Mouse (Mus musculus) neural tube, embryonic 14.5 days (tissue): Measurements from ENCODE around the gene Rag1. TPM values are rescaled to one million over a fixed set of nuclear protein-coding genes. Genes with fewer than 3 reads are reported as not detected.

ENCODE experiments used
- ATAC-seq: fragments of 200-750 bp; cut with Nextera tagmentation; 2 replicates; pipeline ENCODE4 v1.8.0; 2017; ENCODE audit warnings: low read depth, mild to moderate bottlenecking, moderate TSS enrichment, moderate library complexity
- H3K27ac ChIP-seq: fragments of 300-500 bp; sonication (generic); 2 replicates; pipeline ENCODE4 v1.5.1; 2014; ENCODE audit warnings: low read depth, mild to moderate bottlenecking, control low read depth, low read length, moderate library complexity, mixed read lengths
- H3K27me3 ChIP-seq: fragments of 300-500 bp; sonication (generic); 2 replicates; pipeline ENCODE4 v1.6.1; 2014; ENCODE audit warnings: low read length; ENCODE audit not compliant: control insufficient read depth, insufficient read depth
- H3K36me3 ChIP-seq: fragments of 300-500 bp; sonication (generic); 2 replicates; pipeline ENCODE4 v1.6.1; 2014; ENCODE audit warnings: low read length, mixed read lengths; ENCODE audit not compliant: control insufficient read depth, insufficient read depth
- H3K4me1 ChIP-seq: fragments of 300-500 bp; sonication (generic); 2 replicates; pipeline ENCODE4 v1.6.1; 2014; ENCODE audit warnings: low read length; ENCODE audit not compliant: control insufficient read depth, insufficient read depth
- H3K4me2 ChIP-seq: fragments of 300-500 bp; sonication (generic); 2 replicates; pipeline ENCODE4 v1.6.1; 2014; ENCODE audit warnings: mild to moderate bottlenecking, low read depth, low read length, control low read depth
- H3K4me3 ChIP-seq: fragments of 300-500 bp; sonication (generic); 2 replicates; pipeline ENCODE4 v1.5.1; 2014; ENCODE audit warnings: low read depth, low read length, control low read depth, mixed read lengths
- H3K9ac ChIP-seq: fragments of 300-500 bp; sonication (generic); replicated peaks from 2 replicates; pipeline ENCODE4 v1.6.1; 2014; ENCODE audit warnings: low read depth, mild to moderate bottlenecking, control low read depth, low read length, mixed read lengths
- H3K9me3 ChIP-seq: fragments of 300-500 bp; sonication (generic); 2 replicates; pipeline ENCODE4 v1.6.1; 2016; ENCODE audit warnings: low read length; ENCODE audit not compliant: control insufficient read depth
- WGBS: fragments of 180-500 bp; shearing (Covaris S2); extraction: QIAGEN DNeasy Blood & Tissue Kit; methylation state at CpG from one replicate; pipeline ENCODE4 v1.1.7; 2014; 5-methylcytosine and 5-hydroxymethylcytosine counted together
- polyA plus RNA-seq: library from polyadenylated mRNA; unstranded; fragments of >200 nt; fragmentation: Nextera tagmentation; extraction: Ambion mirVana; gene quantifications from 2 replicates; pipeline ENCODE4 v1.2.1, GENCODE M21; 2014

Gene Rag1
- polyA plus RNA-seq, 1 experiment from 2014 or later: 0.05 TPM

DNA sequence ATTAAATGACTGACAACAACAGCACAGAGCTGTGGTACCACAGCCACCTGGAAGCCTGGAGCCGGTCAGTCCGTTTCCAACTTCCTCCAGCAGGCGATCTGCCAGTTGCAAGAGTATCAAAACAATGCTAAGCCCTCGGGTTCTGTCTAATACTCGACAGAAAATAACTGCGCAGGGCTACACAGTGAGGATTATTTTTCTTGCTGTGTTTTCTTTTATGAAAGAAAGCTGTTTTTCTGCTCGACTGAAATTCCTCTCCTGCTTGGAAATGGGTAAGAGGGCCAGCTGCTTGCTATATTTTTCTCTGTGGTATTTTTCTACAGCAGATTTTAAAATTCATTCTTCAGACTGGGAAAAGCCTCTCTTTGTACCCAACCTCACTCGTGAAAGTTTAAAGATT lies 48.6 kb downstream of the Rag1 start:
- ATAC-seq: no peak
- Histone ChIP-seq H3K27me3 (no peaks in the 10 kb centered on the region), H3K9ac (no peak overlapping the region), H3K36me3 (no peaks in the 10 kb centered on the region), H3K9me3 (no peaks in the 10 kb centered on the region; the same call in 1 of the 2 replicates), H3K4me2 (no peak overlapping the region), H3K27ac (no peak overlapping the region), H3K4me3 (no peak overlapping the region), H3K4me1 (peaks cover 16% of the 10 kb centered on the region; the same call in 1 of the 2 replicates)
- 32% methylated on average over 8 of the region's 8 CpGs for WGBS

DNA sequence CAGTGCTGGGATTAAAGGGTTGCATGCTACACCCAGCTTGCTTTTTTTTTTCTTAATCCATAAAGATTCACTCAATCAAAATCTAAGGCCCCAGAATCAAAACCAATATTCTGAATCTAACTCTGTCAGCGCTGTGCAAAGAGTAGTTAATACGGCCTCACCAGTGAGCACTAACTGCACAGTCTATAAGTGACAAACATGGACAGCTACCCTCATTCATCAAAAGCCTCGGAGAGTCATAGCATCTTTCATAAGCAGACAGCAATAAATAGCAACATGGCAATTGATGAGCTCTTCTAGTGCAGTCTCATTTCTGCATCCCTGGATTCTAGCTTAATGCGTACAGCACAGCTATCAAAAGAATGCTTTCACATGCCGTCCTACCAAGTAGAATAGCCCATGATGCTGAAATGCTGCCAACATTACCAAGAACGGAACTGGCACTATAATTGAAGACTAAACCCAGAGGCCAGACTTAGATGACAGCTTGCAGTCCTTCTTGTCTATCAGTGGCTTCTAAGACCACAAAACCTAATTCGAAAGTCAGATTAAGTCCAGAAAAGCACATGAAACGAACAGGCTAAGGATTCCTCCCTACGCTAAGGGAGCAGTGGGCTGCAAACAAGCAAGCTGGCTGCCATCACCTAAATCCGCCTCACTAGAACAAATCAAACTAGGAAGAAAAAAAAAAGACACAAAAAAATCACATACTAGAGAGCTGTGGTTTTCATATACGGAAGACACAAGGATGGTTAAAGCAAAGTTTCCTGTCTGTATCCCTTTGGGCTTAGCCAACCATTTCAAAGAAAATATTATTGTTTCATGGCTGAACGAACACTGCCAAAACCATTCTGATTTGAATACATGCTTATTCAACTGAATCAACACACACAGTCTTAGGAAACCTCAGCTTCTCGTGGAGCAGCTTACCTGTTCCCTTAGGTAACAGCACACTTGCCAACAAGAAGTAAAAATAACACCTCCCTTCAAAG lies 50.8 kb downstream of the Rag1 start:
- Histone ChIP-seq H3K4me3 (no peak overlapping the region), H3K9ac (no peak overlapping the region), H3K9me3 (no peaks in the 10 kb centered on the region; the same call in 1 of the 2 replicates)

DNA sequence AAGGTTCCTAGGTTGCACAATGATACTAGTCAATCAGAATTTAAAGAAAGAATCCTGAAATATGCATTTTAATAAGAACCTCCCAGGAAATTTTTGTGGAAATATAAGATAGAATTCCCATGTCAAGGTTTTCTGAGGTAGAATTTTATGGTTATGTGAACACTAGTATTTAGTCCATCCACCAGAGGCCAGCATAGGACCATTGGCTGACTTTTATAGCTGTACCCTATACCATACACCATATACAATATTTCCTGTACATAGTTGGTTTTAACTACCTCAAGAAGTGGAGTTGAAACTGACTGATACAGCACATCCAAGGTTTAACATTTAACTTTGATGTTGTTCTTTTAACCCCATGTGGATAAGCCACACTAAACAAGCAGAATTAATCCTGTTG lies 52.1 kb downstream of the Rag1 start:
- Histone ChIP-seq H3K36me3 (no peaks in the 10 kb centered on the region), H3K4me1 (peaks cover 29% of the 10 kb centered on the region), H3K27ac (no peak overlapping the region), H3K27me3 (no peaks in the 10 kb centered on the region), H3K4me2 (no peak overlapping the region), H3K9me3 (no peaks in the 10 kb centered on the region), H3K9ac (no peak overlapping the region), H3K4me3 (no peak overlapping the region)
- ATAC-seq: no peak

More for the DNA sequence above, 50.8 kb downstream of the Rag1 start:
- 46% methylated on average over 13 of the region's 13 CpGs for WGBS
- H3K36me3 ChIP-seq: no peaks in the 10 kb centered on the region
- peak; percentile 46; the same call in 1 of the 2 replicates for ATAC-seq
- H3K27me3 ChIP-seq: no peaks in the 10 kb centered on the region
- peak overlapping the region; percentile 6; the same call in 1 of the 2 replicates for H3K4me2 ChIP-seq
- peaks cover 16% of the 10 kb centered on the region for H3K4me1 ChIP-seq
- H3K27ac ChIP-seq: no peak overlapping the region; the same call in 1 of the 2 replicates

DNA sequence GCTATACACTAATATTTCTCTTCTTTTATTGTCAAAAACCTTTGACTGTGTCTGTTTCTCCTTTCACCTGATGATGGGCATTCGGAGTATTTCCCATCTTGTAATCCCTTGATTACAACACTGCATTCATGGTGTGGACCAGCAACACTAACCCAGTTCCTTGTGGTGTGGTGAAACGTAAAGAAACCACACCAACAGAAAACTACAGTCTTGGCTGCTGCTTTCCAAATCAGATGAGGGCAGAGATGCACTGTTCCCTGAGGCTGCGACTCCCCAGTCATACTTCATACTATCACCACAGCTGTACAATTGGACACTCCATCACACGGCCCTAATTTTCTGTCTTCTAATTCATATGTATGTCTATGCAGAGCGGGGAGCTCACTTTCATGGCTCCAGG lies 54.6 kb downstream of the Rag1 start:
- Histone ChIP-seq H3K4me2 (no peak overlapping the region), H3K4me3 (no peak overlapping the region), H3K27ac (no peak overlapping the region), H3K9me3 (no peaks in the 10 kb centered on the region), H3K27me3 (no peaks in the 10 kb centered on the region), H3K9ac (no peak overlapping the region), H3K36me3 (no peaks in the 10 kb centered on the region), H3K4me1 (peaks cover 37% of the 10 kb centered on the region)
- no peak for ATAC-seq
- 67% methylated on average over 5 of the region's 5 CpGs for WGBS

DNA sequence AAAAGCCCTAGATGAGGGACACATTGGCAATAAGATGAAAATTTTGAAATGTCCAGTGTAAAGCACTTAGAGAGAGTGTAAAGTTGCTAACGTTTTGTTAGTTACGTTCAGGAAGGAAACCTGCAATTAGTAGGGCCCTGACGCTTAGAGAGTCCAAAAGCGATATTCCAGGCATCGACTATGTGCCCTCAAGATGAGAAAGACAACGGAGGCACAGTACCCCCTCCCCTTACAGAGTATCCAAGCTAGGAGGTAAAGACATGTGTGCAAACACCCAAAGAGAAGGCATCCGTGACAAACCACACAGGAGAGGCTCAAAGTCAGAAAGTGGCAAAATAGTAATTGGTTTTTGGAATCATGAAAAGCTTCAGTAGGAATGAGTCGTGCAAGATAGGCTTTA lies 56.4 kb downstream of the Rag1 start:
- no peaks in the 10 kb centered on the region for H3K9me3 ChIP-seq
- no peak overlapping the region for H3K4me2 ChIP-seq
- 21% methylated on average over 8 of the region's 8 CpGs for WGBS
- H3K36me3 ChIP-seq: no peaks in the 10 kb centered on the region
- no peak overlapping the region for H3K9ac ChIP-seq
- ATAC-seq: peak; percentile 29
- H3K27me3 ChIP-seq: no peaks in the 10 kb centered on the region
- no peak overlapping the region for H3K4me3 ChIP-seq
- peak overlapping the region; percentile 60 for H3K27ac ChIP-seq
- peaks cover 26% of the 10 kb centered on the region for H3K4me1 ChIP-seq

DNA sequence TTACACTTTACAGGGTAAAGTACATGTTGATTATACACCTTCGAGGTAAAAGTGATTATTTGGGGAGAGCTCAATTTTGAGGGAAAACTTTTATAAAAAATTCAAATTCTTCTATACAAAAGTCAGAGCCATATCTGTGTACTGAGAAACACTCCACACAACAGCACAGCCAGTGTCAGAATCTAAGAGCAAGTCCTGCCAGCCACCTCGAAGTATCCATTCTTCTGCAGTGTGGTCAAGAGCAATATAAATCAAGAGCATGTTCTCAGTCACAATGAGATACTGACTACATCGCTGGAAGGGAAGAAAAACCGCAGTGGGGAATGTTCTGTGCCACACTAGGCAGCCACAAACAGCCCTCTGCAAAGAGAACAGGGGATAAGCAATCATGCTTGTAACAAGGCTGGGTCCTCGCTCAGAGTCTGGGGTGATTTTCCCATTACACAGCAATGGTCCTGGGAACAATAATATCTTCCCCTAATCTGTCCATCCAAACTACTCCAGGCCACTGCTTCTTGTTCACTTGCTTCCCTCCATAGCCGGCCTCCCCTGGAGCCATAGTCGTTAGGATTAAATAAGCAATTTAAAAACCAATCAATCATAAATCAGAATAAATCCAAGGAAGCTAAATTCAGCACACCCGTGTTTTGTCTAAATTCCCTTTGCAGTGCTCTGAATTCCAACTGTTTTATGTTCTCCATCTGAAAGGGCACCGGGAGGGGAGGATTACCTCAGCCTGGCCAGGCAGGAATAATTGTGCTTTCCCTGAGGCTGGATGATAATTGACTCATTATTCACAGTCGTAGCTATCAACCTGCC lies 57.1 kb downstream of the Rag1 start:
- WGBS: 8% methylated on average over 10 of the region's 10 CpGs
- no peaks in the 10 kb centered on the region for H3K27me3 ChIP-seq
- no peaks in the 10 kb centered on the region for H3K9me3 ChIP-seq
- peak overlapping the region; percentile 56; the same call in 1 of the 2 replicates for H3K27ac ChIP-seq
- H3K4me3 ChIP-seq: no peak overlapping the region
- H3K9ac ChIP-seq: no peak overlapping the region
- no peak overlapping the region for H3K4me2 ChIP-seq
- ATAC-seq: peak; percentile 90
- peaks cover 26% of the 10 kb centered on the region for H3K4me1 ChIP-seq
- H3K36me3 ChIP-seq: no peaks in the 10 kb centered on the region

DNA sequence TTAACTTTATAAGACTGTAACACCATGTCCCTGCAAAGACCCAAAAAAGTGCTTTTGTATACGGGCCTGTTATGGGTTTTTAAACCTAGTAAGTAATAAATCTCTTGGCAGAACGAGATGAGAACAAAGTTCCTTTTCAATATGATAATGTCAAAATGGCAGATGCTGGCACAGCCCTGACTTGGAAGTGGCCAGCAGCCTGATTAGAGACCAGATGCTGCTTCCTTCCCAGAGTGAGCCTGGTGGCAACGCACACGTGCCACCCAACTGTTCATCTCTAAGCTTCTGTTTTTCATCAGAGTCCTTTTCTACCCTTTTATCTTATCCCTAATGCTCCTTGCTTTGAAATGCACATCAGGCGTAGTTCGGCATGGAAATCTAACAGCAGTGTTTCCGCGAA lies 57.9 kb downstream of the Rag1 start:
- Histone ChIP-seq H3K4me2 (no peak overlapping the region), H3K27ac (no peak overlapping the region; the same call in 1 of the 2 replicates), H3K4me3 (no peak overlapping the region), H3K9ac (no peak overlapping the region), H3K27me3 (no peaks in the 10 kb centered on the region), H3K4me1 (peaks cover 26% of the 10 kb centered on the region), H3K36me3 (no peaks in the 10 kb centered on the region), H3K9me3 (no peaks in the 10 kb centered on the region)
- 29% methylated on average over 8 of the region's 8 CpGs for WGBS
- ATAC-seq: no peak
